Mouse (Mus musculus) E14TG2a.4 (cell line): ENCODE data around the gene Islr2.

Experiments
- H3K27me3 ChIP-seq: 2 replicates; pipeline ENCODE4 v1.6.1; 2014; ENCODE audit warnings: low read length, control low read depth; ENCODE audit not compliant: insufficient read depth
- H3K36me3 ChIP-seq: 2 replicates; pipeline ENCODE4 v1.6.1; 2014; ENCODE audit warnings: low read length, control low read depth; ENCODE audit not compliant: insufficient read depth
- H3K4me1 ChIP-seq: replicated peaks from 2 replicates; pipeline ENCODE4 v1.6.1; 2014; ENCODE audit warnings: low read depth, low read length, control low read depth
- H3K4me3 ChIP-seq: replicated peaks from 2 replicates; pipeline ENCODE4 v1.5.1; 2014; ENCODE audit warnings: mild to moderate bottlenecking, low read length
- H3K9me3 ChIP-seq: 2 replicates; pipeline ENCODE4 v1.6.1; 2014; ENCODE audit warnings: low read length, control low read depth
- CTCF ChIP-seq: conservative IDR thresholded peaks from 2 replicates; pipeline ENCODE4 v1.5.1; 2014; ENCODE audit warnings: low read length
- NANOG ChIP-seq: IDR thresholded peaks from 2 replicates; pipeline ENCODE4 v1.6.1; 2014; ENCODE audit warnings: borderline replicate concordance, low read length, mixed read lengths
- POU5F1 ChIP-seq: IDR thresholded peaks from 2 replicates; pipeline ENCODE4 v1.6.1; 2014; ENCODE audit warnings: low read length, borderline replicate concordance

Islr2 gene

GRCm38 (mm10) chr9:58200270-58201090, 3.6 kb downstream of the Islr2 start:
- Histone ChIP-seq H3K9me3 (peaks cover 14% of the 10 kb centered on the region), H3K4me1 (peaks cover 92% of the 10 kb centered on the region), H3K36me3 (no peaks in the 10 kb centered on the region), H3K27me3 (peaks cover 85% of the 10 kb centered on the region), H3K4me3 (peak overlapping the region; percentile 50)
- TF ChIP-seq NANOG (no peak), POU5F1 (no peak), CTCF (no peak)

GRCm38 (mm10) chr9:58199381-58200269, 4.5 kb downstream of the Islr2 start:
- Histone ChIP-seq H3K27me3 (peaks cover 93% of the 10 kb centered on the region), H3K9me3 (peaks cover 14% of the 10 kb centered on the region), H3K4me3 (peak overlapping the region; percentile 70), H3K36me3 (no peaks in the 10 kb centered on the region), H3K4me1 (peaks cover 93% of the 10 kb centered on the region)
- TF ChIP-seq CTCF, result no peak
- no peak for TF ChIP-seq NANOG
- no peak for TF ChIP-seq POU5F1

DNA sequence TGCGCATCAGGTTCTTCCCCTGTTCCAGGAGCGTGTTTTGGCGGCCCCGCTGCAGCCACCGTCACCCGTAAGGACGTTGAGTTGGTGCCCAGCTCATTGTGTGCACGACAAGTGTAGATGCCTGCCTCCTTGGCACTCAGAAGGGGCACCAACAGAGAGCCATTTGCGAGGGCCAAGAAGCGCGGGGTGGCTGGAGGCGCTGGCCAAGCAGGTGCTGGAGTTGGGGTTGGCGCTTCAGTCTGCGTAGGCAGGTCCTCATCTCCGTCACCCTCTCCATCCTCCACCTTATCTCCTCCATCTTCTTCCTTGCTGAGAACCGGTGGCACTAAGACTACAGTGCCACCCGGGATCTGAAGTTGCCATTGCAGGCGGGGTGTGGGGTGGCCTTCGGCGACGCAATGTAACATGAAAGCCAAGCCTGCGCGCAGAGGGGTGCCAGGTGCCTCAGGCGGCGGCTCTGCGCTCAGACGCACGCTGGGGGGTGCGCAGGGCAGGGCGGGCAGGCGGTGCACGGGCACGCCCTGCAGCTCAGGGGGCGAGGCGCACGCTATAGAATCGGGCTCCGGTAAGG, 5.2 kb downstream of the Islr2 start:
- Histone ChIP-seq H3K27me3 (peaks cover 99% of the 10 kb centered on the region), H3K9me3 (peaks cover 14% of the 10 kb centered on the region), H3K4me1 (peaks cover 97% of the 10 kb centered on the region), H3K4me3 (peak overlapping the region; percentile 70), H3K36me3 (no peaks in the 10 kb centered on the region)
- TF ChIP-seq NANOG, result no peak; the same call in 1 of the 2 replicates
- no peak for TF ChIP-seq CTCF
- no peak; the same call in 1 of the 2 replicates for TF ChIP-seq POU5F1

DNA sequence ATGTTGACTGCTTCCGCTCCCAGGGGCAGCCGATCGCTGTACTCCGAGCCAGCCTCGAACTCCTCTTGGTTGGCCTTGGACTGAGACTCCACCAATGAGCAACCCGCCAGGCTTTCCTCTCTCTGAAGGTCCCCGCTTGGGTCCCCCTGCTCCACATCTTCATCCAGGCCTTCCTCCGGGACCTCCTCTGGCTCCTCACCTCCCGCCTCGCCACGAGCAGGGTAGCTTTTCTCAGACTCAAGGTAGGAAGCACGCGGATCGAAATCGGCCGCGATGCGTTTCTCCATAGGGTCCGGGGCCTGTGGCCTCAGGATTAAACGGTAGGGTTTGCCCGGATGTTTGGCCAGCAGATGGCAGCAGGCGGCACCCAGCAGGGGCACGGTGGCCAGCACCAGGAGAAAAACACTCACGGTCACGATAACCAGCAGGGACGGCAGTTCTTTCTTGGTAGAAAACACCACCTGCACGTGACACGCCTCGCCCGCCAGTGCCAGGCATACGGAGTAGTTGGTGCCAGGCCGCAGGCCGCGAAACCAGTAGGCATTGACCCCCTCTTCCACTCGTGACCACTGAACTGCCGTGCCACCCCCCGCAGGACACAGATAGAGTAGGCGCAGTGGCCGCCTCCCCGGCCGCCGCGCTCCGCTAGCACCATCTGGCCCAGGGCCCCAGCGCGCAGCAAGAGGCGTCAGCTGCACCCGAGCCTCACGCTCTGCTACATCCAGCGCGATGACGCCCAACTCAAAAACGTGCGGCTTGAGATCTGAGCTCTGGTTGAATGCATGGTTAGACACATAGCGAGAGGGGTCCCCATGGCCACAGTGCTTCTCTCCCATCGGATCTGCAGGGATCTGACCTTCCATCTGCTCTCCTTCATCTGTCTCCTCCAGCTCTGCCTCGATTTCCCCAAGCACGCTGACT, 6.1 kb downstream of the Islr2 start:
- peaks cover 9% of the 10 kb centered on the region for H3K9me3 ChIP-seq
- H3K4me3 ChIP-seq, result peak overlapping the region; percentile 70
- peaks cover 97% of the 10 kb centered on the region for H3K4me1 ChIP-seq
- peaks cover 99% of the 10 kb centered on the region for H3K27me3 ChIP-seq
- no peaks in the 10 kb centered on the region for H3K36me3 ChIP-seq
- TF ChIP-seq POU5F1 (no peak), CTCF (0 out of 2 replicates have a peak, but pooled peaks have one; percentile 5)

- no peak for TF ChIP-seq POU5F1
- TF ChIP-seq CTCF, result no peak
- TF ChIP-seq NANOG, result no peak
- no peaks in the 10 kb centered on the region for H3K9me3 ChIP-seq
Measured at GRCm38 (mm10) chr9:58196610-58197567, 7.2 kb downstream of the Islr2 start.

GRCm38 (mm10) chr9:58196141-58196540, 8.0 kb downstream of the Islr2 start:
- peak overlapping the region; percentile 70 for H3K4me3 ChIP-seq
- no peaks in the 10 kb centered on the region for H3K36me3 ChIP-seq
- no peaks in the 10 kb centered on the region for H3K9me3 ChIP-seq
- H3K4me1 ChIP-seq, result peaks cover 78% of the 10 kb centered on the region
- TF ChIP-seq NANOG (no peak), POU5F1 (no peak), CTCF (no peak)
- peaks cover 82% of the 10 kb centered on the region for H3K27me3 ChIP-seq

More at GRCm38 (mm10) chr9:58196610-58197567, 7.2 kb downstream of the Islr2 start:
- Histone ChIP-seq H3K27me3 (peaks cover 90% of the 10 kb centered on the region), H3K36me3 (no peaks in the 10 kb centered on the region), H3K4me3 (peak overlapping the region; percentile 70), H3K4me1 (peaks cover 85% of the 10 kb centered on the region)

DNA sequence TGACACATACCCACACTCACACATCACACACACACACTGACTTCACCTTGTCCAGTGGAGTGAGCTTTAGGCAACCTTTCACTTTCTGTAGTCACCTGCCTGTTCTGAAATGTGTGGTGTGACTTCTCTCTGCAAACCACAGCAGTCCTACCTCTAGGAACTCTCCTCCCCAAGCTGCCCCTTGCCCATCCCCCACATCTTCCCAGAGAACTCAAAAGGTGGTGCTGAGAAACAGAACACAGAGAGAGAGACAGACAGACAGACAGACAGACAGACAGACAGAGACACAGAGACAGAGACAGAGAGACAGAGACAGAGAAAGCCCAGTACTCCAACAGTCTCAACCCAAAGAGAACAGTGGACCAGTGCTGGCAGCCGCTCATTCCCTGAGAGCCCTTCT, 8.4 kb downstream of the Islr2 start:
- TF ChIP-seq NANOG (no peak), CTCF (no peak), POU5F1 (no peak)
- peaks cover 73% of the 10 kb centered on the region for H3K4me1 ChIP-seq
- H3K36me3 ChIP-seq, result no peaks in the 10 kb centered on the region
- H3K4me3 ChIP-seq, result peak overlapping the region; percentile 70
- no peaks in the 10 kb centered on the region for H3K9me3 ChIP-seq
- peaks cover 82% of the 10 kb centered on the region for H3K27me3 ChIP-seq
